Mouse (Mus musculus) central nervous system, embryonic 14 days (tissue): ENCODE data around the gene Ttc34. TPM values are rescaled to one million over a fixed set of nuclear protein-coding genes. Genes with fewer than 3 reads are reported as not detected.

ENCODE experiments used
- polyA plus RNA-seq: library from polyadenylated mRNA; depleted of rRNA; stranded (reverse); fragments of >200 nt; gene quantifications from 2 replicates; pipeline ENCODE4 v1.2.3, GENCODE M21; 2012; rRNA removed

Ttc34 gene
- polyA plus RNA-seq: 0.55 and 0.69 TPM in 2 replicates

DNA sequence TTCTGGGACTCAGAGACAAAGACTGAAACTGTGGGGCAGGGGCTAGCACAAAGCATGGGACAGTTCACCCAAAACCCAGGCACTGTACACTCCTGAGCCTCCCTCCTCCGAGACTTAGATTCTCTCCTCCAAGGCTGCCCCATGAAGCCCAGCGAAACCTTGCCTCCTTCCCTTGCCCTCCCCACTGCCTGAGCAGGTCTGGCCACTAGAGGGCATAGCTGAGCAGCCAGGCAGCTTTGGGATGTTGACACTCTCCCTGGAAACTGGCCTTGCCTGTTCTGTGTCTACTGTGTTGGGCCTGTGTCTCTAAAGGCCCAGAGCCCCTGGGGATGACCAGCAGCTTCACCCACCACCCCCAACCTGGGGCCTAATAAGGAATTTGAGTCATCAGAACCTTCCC is at the start of gene Ttc34:
TSS of gene Ttc34 (plus strand) at position 290 of the 400 bp plus-strand sequence.

DNA sequence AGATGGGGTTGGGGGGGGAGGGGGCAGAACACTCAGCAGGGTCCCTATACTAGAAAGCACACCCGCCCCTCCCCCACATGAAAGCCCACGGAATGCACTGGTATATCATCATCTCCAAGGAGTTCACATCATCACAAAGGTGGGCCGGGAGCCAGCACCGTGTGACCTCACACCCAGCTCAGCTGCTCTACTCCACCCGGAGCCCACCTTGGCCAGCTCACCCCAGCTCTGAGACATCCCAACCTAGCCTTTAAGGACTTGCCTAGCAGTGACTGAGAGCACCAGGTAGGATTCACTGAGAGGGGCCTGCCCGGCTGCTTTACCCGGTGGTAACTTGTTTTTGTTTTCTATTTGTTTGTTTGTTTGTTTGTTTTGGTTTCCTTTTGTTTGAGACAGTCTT is 32.2 kb downstream of the Ttc34 start, which contains the start of gene Mmel1:
TSS of gene Mmel1 (plus strand) at position 146 of the 400 bp plus-strand sequence.

DNA sequence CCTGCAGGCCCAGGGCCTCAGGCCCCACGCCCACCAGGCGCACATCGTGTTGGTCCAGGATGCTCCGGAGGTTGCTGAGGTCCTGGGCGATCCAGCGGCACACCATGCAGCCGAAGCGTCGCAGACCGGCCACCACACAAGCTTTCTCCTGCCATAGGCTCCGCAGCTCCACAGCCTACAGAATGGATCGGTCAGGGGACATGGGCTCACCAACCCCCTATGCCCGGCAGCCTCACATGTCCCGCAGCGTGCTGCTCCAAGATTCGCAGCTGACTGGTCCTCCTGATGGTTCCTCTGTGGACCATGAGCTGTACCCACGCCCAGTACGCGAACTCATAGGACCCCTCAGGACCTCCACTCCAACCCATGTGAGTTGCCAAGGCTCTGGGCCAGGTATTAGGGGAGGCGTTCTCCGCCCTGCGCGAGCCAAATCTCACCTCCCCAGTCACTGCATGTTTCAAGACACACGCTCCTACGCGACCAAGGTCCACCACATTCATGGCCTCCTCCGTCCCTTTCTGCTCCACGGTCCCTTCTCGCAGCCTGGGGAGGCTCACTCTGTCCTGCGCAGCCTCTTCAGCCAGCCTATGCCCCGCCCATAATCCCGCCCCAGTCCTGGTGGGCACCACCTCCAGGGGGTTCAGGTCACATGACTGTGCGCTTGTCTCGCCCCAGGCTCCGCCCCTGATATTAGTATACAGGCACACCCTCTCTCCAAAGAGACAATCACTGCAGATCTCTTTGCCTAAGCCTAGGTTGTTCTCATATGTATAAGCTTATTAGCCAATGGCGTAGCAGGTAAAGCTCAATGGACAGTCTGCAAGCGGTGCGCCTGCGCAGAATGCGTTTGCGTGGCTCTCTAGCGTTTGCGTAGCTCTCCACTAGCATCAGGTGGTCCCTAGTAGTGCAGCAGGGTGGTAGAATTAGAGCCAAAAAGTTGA is 61.5 kb downstream of the Ttc34 start, which contains the start of gene Fam213b:
TSS of gene Fam213b (minus strand) at position 630 of the 941 bp plus-strand sequence.

Other genes with a start within 250 kb of the Ttc34 start
- gene Prdm16, start 200.6 kb upstream of the Ttc34 start, polyA plus RNA-seq: 8.4 and 8.9 TPM in 2 replicates
- not detected in 2 replicates for gene Actrt2, start 169.6 kb upstream of the Ttc34 start, polyA plus RNA-seq
- 0.28 and 0.33 TPM in 2 replicates for gene Mmel1, start 32.1 kb downstream of the Ttc34 start, polyA plus RNA-seq
- 34.8 and 36.0 TPM in 2 replicates for gene Fam213b, start 61.7 kb downstream of the Ttc34 start, polyA plus RNA-seq
- gene Tnfrsf14, start 91.1 kb downstream of the Ttc34 start, polyA plus RNA-seq: 1.1 and 1.6 TPM in 2 replicates
- gene Hes5, start 123.5 kb downstream of the Ttc34 start, polyA plus RNA-seq: 81.4 and 117 TPM in 2 replicates
- 86.4 and 90.3 TPM in 2 replicates for gene Pank4, start 126.7 kb downstream of the Ttc34 start, polyA plus RNA-seq
- gene Plch2, start 219.3 kb downstream of the Ttc34 start, polyA plus RNA-seq: 27.3 and 27.6 TPM in 2 replicates
- gene Pex10, start 229.6 kb downstream of the Ttc34 start, polyA plus RNA-seq: 21.6 and 22.7 TPM in 2 replicates
- 93.3 and 94.4 TPM in 2 replicates for gene Rer1, start 248.9 kb downstream of the Ttc34 start, polyA plus RNA-seq
- 9.6 and 11.2 TPM in 2 replicates for gene Morn1, start 249.1 kb downstream of the Ttc34 start, polyA plus RNA-seq